ENCODE assay signal across 22 mouse cellular contexts in the genomic region with DNA sequence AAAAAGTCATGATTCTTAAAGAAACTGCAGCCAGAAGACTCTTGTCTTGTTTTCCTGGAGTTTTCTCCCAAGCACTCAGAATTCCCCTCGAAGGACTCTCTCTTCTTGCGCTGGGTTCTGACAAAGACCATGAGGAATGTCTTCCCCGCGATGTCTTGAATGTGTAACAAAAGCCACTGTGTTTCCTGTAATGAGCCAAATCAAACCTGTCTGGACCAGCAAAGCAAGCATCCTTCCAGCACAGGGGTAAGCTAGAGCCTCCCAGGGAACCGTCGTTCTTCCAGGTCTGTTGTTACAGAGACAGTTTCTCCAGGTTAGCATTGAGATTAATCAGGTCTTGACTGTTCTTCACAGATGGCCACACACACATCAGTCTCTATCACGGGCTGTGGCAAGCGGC.
DNase-seq lines count a peak whose midpoint lies in the region; ATAC-seq and TF ChIP-seq lines count a peak whose summit lies in the region.
"Had no signal": no experiment of that assay in that cellular context is flagged by ENCODE, and none has a peak within 500 bp of the region (broad histone marks: within the 10 kb centered on the region; RNA-seq: fewer than 3 reads in every experiment).

No protein-coding gene starts in this region.

- 81% methylated on average over 8 of the region's 8 CpGs for WGBS in heart, embryonic 16.5 days
- 66% methylated on average over 8 of the region's 8 CpGs for WGBS in stomach, embryonic 15.5 days
- 60% methylated on average over 8 of the region's 8 CpGs for WGBS in stomach, postnatal 0 days
- 89% methylated on average over 8 of the region's 8 CpGs for WGBS in midbrain, embryonic 11.5 days

- ATAC-seq in heart, embryonic 16.5 days (replicated peaks; ENCODE audit: extremely low read depth, insufficient read depth, low FRiP score), result 0 out of 2 replicates have a peak, but pooled peaks have one; percentile 14
- no peak for ATAC-seq in stomach, embryonic 15.5 days (ENCODE audit: insufficient read depth, low FRiP score, low read depth)
- no peak for ATAC-seq in stomach, postnatal 0 days (ENCODE audit: low FRiP score, low TSS enrichment)
- ATAC-seq in midbrain, embryonic 11.5 days (ENCODE audit: low FRiP score), result no peak
- ATAC-seq: CD4-positive, CD25-positive, alpha-beta regulatory T cell, adult 4 months; forebrain, embryonic 15.5 days; Patski had no signal

- H3K4me2 ChIP-seq in heart, embryonic 16.5 days (ENCODE audit: low read depth, low read length), result no peak overlapping the region
- H3K4me2 ChIP-seq in stomach, embryonic 15.5 days, result no peak overlapping the region
- H3K4me2 ChIP-seq in stomach, postnatal 0 days (replicated peaks; ENCODE audit: low read depth), result no peak overlapping the region
- no peak overlapping the region for H3K4me2 ChIP-seq in midbrain, embryonic 11.5 days
- H3K4me2 ChIP-seq: forebrain, embryonic 15.5 days; heart, embryonic 11.5 days; hindbrain, embryonic 14.5 days had no signal

- intact Hi-C loops in heart, postnatal 25 days (cut with DNase I), result no loop called here

- 0 out of 2 replicates have a peak overlapping the region, but pooled peaks have one; percentile 10 for H3K27ac ChIP-seq in heart, embryonic 16.5 days (ENCODE audit: low read length)
- H3K27ac ChIP-seq in stomach, embryonic 15.5 days, result 0 out of 2 replicates have a peak overlapping the region, but pooled peaks have one; percentile 9
- no peak overlapping the region for H3K27ac ChIP-seq in stomach, postnatal 0 days (replicated peaks)
- no peak overlapping the region for H3K27ac ChIP-seq in midbrain, embryonic 11.5 days (ENCODE audit: low read depth, low read length)
- H3K27ac ChIP-seq: forebrain, embryonic 15.5 days; hindbrain, embryonic 10.5 days; hindbrain, embryonic 14.5 days had no signal

- H3K9me3 ChIP-seq in heart, embryonic 16.5 days (replicated peaks; ENCODE audit: control insufficient read depth, low read length), result no peaks in the 10 kb centered on the region
- H3K9me3 ChIP-seq in stomach, embryonic 15.5 days, result no peaks in the 10 kb centered on the region
- H3K9me3 ChIP-seq in stomach, postnatal 0 days (ENCODE audit: control insufficient read depth, low read length), result no peaks in the 10 kb centered on the region
- H3K9me3 ChIP-seq in midbrain, embryonic 11.5 days (ENCODE audit: control insufficient read depth, low read length), result no peaks in the 10 kb centered on the region
- H3K9me3 ChIP-seq: forebrain, embryonic 15.5 days; hindbrain, embryonic 10.5 days had no signal

- DNase-seq in heart, postnatal 25 days (ENCODE audit: low spot score), result no peak
- no peak for DNase-seq in stomach, postnatal 0 days (ENCODE audit: low spot score)
- peak; percentile 43 for DNase-seq in R1 (ENCODE audit: low read depth, low spot score)
- DNase-seq in midbrain, embryonic 11.5 days (ENCODE audit: low spot score, missing footprints), result no peak
- DNase-seq in gastrocnemius, postnatal 4 days (ENCODE audit: low spot score in 2 of 2), result no peak
- DNase-seq: adrenal gland, adult 8-10 months; adrenal gland, postnatal 36 days; B cell, adult 2 months; cerebellum, adult 2 months; cerebellum, postnatal 10 days; gastrocnemius, postnatal 36 days; heart, adult 18-20 months; heart, postnatal 14 days; kidney, adult 18-20 months had no signal

- TF ChIP-seq CTCF in stomach, postnatal 0 days (IDR thresholded peaks at IDR 0.05; ENCODE audit: low read depth), result no peak

- H3K4me3 ChIP-seq in heart, embryonic 16.5 days (ENCODE audit: low read length), result no peak overlapping the region
- no peak overlapping the region for H3K4me3 ChIP-seq in stomach, embryonic 15.5 days (replicated peaks)
- H3K4me3 ChIP-seq in stomach, postnatal 0 days (ENCODE audit: low read depth, low read length), result no peak overlapping the region
- H3K4me3 ChIP-seq in midbrain, embryonic 11.5 days (ENCODE audit: low read depth, low read length), result no peak overlapping the region
- H3K4me3 ChIP-seq: forebrain, embryonic 15.5 days; hindbrain, embryonic 10.5 days had no signal

- peaks cover 9% of the 10 kb centered on the region for H3K4me1 ChIP-seq in heart, embryonic 16.5 days (ENCODE audit: control insufficient read depth, insufficient read depth, low read length)
- no peaks in the 10 kb centered on the region for H3K4me1 ChIP-seq in stomach, embryonic 15.5 days
- no peaks in the 10 kb centered on the region for H3K4me1 ChIP-seq in stomach, postnatal 0 days (replicated peaks; ENCODE audit: control insufficient read depth, insufficient read depth)
- no peaks in the 10 kb centered on the region for H3K4me1 ChIP-seq in midbrain, embryonic 11.5 days (ENCODE audit: control insufficient read depth, insufficient read depth, low read length)
- H3K4me1 ChIP-seq: forebrain, embryonic 15.5 days; hindbrain, embryonic 10.5 days had no signal

- peaks cover 32% of the 10 kb centered on the region for H3K36me3 ChIP-seq in heart, embryonic 16.5 days (ENCODE audit: control insufficient read depth, insufficient read depth)
- no peaks in the 10 kb centered on the region for H3K36me3 ChIP-seq in stomach, embryonic 15.5 days
- no peaks in the 10 kb centered on the region for H3K36me3 ChIP-seq in stomach, postnatal 0 days (ENCODE audit: control insufficient read depth, insufficient read depth, low read length)
- no peaks in the 10 kb centered on the region for H3K36me3 ChIP-seq in midbrain, embryonic 11.5 days (ENCODE audit: control insufficient read depth, insufficient read depth, low read length)
- H3K36me3 ChIP-seq: forebrain, embryonic 15.5 days; hindbrain, embryonic 10.5 days had no signal

- H3K9ac ChIP-seq in heart, embryonic 16.5 days (ENCODE audit: low read length), result no peak overlapping the region
- H3K9ac ChIP-seq in stomach, embryonic 15.5 days, result no peak overlapping the region
- no peak overlapping the region for H3K9ac ChIP-seq in stomach, postnatal 0 days (ENCODE audit: low read length)
- no peak overlapping the region for H3K9ac ChIP-seq in midbrain, embryonic 11.5 days (ENCODE audit: low read length)
- H3K9ac ChIP-seq: forebrain, embryonic 15.5 days; hindbrain, embryonic 14.5 days had no signal

- H3K27me3 ChIP-seq in heart, embryonic 16.5 days (ENCODE audit: control insufficient read depth, insufficient read depth, low read length), result no peaks in the 10 kb centered on the region
- H3K27me3 ChIP-seq in stomach, embryonic 15.5 days (replicated peaks), result no peaks in the 10 kb centered on the region
- H3K27me3 ChIP-seq in stomach, postnatal 0 days (ENCODE audit: control insufficient read depth, insufficient read depth, low read length), result no peaks in the 10 kb centered on the region
- H3K27me3 ChIP-seq in midbrain, embryonic 11.5 days (ENCODE audit: control insufficient read depth, insufficient read depth, low read length), result no peaks in the 10 kb centered on the region
- H3K27me3 ChIP-seq: forebrain, embryonic 15.5 days; Patski had no signal

- TF ChIP-seq EP300 in stomach, postnatal 0 days (optimal IDR thresholded peaks at IDR 0.05), result no peak

Comparison
In these comparisons a context has a peak if more than half of its experiments do, and no peak if none do; other contexts are left out.
1. H3K27ac ChIP-seq: peak in heart, embryonic 16.5 days (single experiment) and stomach, embryonic 15.5 days (single experiment); none in stomach, postnatal 0 days (single experiment) and midbrain, embryonic 11.5 days (single experiment).